Mouse (Mus musculus) embryonic facial prominence, embryonic 15.5 days (tissue): ENCODE measurements around the gene Taf3. TPM values are rescaled to one million over a fixed set of nuclear protein-coding genes. Genes with fewer than 3 reads are reported as not detected.

Source experiments
- ATAC-seq: fragments of 200-750 bp; cut with Nextera tagmentation; 2 replicates; pipeline ENCODE4 v1.8.0; 2017; ENCODE audit warnings: low read depth, moderate TSS enrichment; ENCODE audit not compliant: insufficient number of reproducible peaks, low FRiP score, low TSS enrichment
- H3K27ac ChIP-seq: fragments of 300-500 bp; sonication (generic); replicated peaks from 2 replicates; pipeline ENCODE4 v1.5.1; 2015; ENCODE audit warnings: mild to moderate bottlenecking, inconsistent platforms
- H3K27me3 ChIP-seq: fragments of 300-500 bp; sonication (generic); 2 replicates; pipeline ENCODE4 v1.6.1; 2015; ENCODE audit warnings: inconsistent platforms
- H3K36me3 ChIP-seq: fragments of 300-500 bp; sonication (generic); 2 replicates; pipeline ENCODE4 v1.6.1; 2015; ENCODE audit warnings: mild to moderate bottlenecking, inconsistent platforms
- H3K4me1 ChIP-seq: fragments of 300-500 bp; sonication (generic); 2 replicates; pipeline ENCODE4 v1.6.1; 2015; ENCODE audit warnings: inconsistent platforms
- H3K4me2 ChIP-seq: fragments of 300-500 bp; sonication (generic); replicated peaks from 2 replicates; pipeline ENCODE4 v1.6.1; 2015; ENCODE audit warnings: mild to moderate bottlenecking, inconsistent platforms
- H3K4me3 ChIP-seq: fragments of 300-500 bp; sonication (generic); replicated peaks from 2 replicates; pipeline ENCODE4 v1.5.1; 2015; ENCODE audit warnings: mild to moderate bottlenecking, inconsistent platforms
- H3K9ac ChIP-seq: fragments of 300-500 bp; sonication (generic); 2 replicates; pipeline ENCODE4 v1.6.1; 2015; ENCODE audit warnings: inconsistent platforms
- H3K9me3 ChIP-seq: fragments of 300-500 bp; sonication (generic); replicated peaks from 2 replicates; pipeline ENCODE4 v1.6.1; 2016; ENCODE audit warnings: inconsistent platforms
- WGBS: fragments of 180-500 bp; shearing (Covaris S2); methylation state at CpG from one replicate; pipeline ENCODE4 v1.1.7; 2015; 5-methylcytosine and 5-hydroxymethylcytosine counted together
- polyA plus RNA-seq: library from polyadenylated mRNA; unstranded; fragments of >200 nt; fragmentation: Nextera tagmentation; extraction: Ambion mirVana; gene quantifications from 2 replicates; pipeline ENCODE4 v1.2.1, GENCODE M21; 2015

Taf3 gene
- polyA plus RNA-seq, 1 experiment from 2014 or later = 13.0 TPM

GRCm38 (mm10) chr2:10010263-10010909 lies 38.0 kb downstream of the Taf3 start:
- H3K4me3 ChIP-seq = no peak overlapping the region
- H3K9ac ChIP-seq = no peak overlapping the region
- H3K27ac ChIP-seq = no peak overlapping the region
- no peaks in the 10 kb centered on the region for H3K9me3 ChIP-seq
- H3K27me3 ChIP-seq = no peaks in the 10 kb centered on the region
- H3K36me3 ChIP-seq = no peaks in the 10 kb centered on the region
- 30% methylated on average over 7 of the region's 7 CpGs for WGBS
- H3K4me2 ChIP-seq = no peak overlapping the region
- ATAC-seq = no peak
- H3K4me1 ChIP-seq = no peaks in the 10 kb centered on the region

- H3K4me3 ChIP-seq = no peak overlapping the region
- no peaks in the 10 kb centered on the region for H3K4me1 ChIP-seq
- H3K27me3 ChIP-seq = no peaks in the 10 kb centered on the region
- H3K27ac ChIP-seq = no peak overlapping the region
- no peak overlapping the region for H3K9ac ChIP-seq
- 77% methylated on average over 13 of the region's 13 CpGs for WGBS
- no peak for ATAC-seq
- no peaks in the 10 kb centered on the region for H3K36me3 ChIP-seq
- no peak overlapping the region for H3K4me2 ChIP-seq
- H3K9me3 ChIP-seq = no peaks in the 10 kb centered on the region
Measured at GRCm38 (mm10) chr2:10009671-10010254, 38.6 kb downstream of the Taf3 start.

- Histone ChIP-seq H3K27ac (no peak overlapping the region), H3K4me1 (no peaks in the 10 kb centered on the region), H3K4me2 (no peak overlapping the region), H3K36me3 (no peaks in the 10 kb centered on the region), H3K9me3 (no peaks in the 10 kb centered on the region), H3K27me3 (no peaks in the 10 kb centered on the region), H3K9ac (no peak overlapping the region), H3K4me3 (no peak overlapping the region)
- 86% methylated on average over 4 of the region's 4 CpGs for WGBS
- no peak for ATAC-seq
Measured at GRCm38 (mm10) chr2:10008593-10008992, 39.8 kb downstream of the Taf3 start.

- Histone ChIP-seq H3K27me3 (no peaks in the 10 kb centered on the region), H3K36me3 (no peaks in the 10 kb centered on the region), H3K4me3 (no peak overlapping the region), H3K9me3 (no peaks in the 10 kb centered on the region), H3K9ac (no peak overlapping the region), H3K4me2 (no peak overlapping the region), H3K27ac (no peak overlapping the region), H3K4me1 (0 out of 2 replicates have a peak, but pooled peaks cover 2% of the 10 kb centered on the region)
- 85% methylated on average over 8 of the region's 8 CpGs for WGBS
- ATAC-seq = no peak
Measured at GRCm38 (mm10) chr2:10004960-10005621, 43.3 kb downstream of the Taf3 start.

GRCm38 (mm10) chr2:10003358-10003757 lies 45.0 kb downstream of the Taf3 start:
- Histone ChIP-seq H3K9ac (no peak overlapping the region), H3K4me2 (no peak overlapping the region), H3K9me3 (no peaks in the 10 kb centered on the region), H3K36me3 (no peaks in the 10 kb centered on the region), H3K4me1 (0 out of 2 replicates have a peak, but pooled peaks cover 2% of the 10 kb centered on the region), H3K27ac (no peak overlapping the region), H3K27me3 (no peaks in the 10 kb centered on the region), H3K4me3 (no peak overlapping the region)
- ATAC-seq = no peak
- 61% methylated on average over 5 of the region's 5 CpGs for WGBS

GRCm38 (mm10) chr2:10001591-10001990 lies 46.8 kb downstream of the Taf3 start:
- H3K4me1 ChIP-seq = 0 out of 2 replicates have a peak, but pooled peaks cover 2% of the 10 kb centered on the region
- H3K27me3 ChIP-seq = no peaks in the 10 kb centered on the region
- ATAC-seq = no peak
- 76% methylated on average over 2 of the region's 2 CpGs for WGBS
- H3K36me3 ChIP-seq = no peaks in the 10 kb centered on the region
- H3K4me2 ChIP-seq = no peak overlapping the region
- H3K27ac ChIP-seq = no peak overlapping the region
- H3K4me3 ChIP-seq = no peak overlapping the region
- H3K9ac ChIP-seq = no peak overlapping the region
- H3K9me3 ChIP-seq = no peaks in the 10 kb centered on the region

GRCm38 (mm10) chr2:9997535-9997934 lies 50.9 kb downstream of the Taf3 start:
- Histone ChIP-seq H3K9ac (no peak overlapping the region), H3K36me3 (no peaks in the 10 kb centered on the region), H3K9me3 (no peaks in the 10 kb centered on the region), H3K27ac (no peak overlapping the region), H3K4me2 (no peak overlapping the region), H3K4me1 (0 out of 2 replicates have a peak, but pooled peaks cover 8% of the 10 kb centered on the region), H3K27me3 (no peaks in the 10 kb centered on the region), H3K4me3 (no peak overlapping the region)
- WGBS = 80% methylated on average over 7 of the region's 7 CpGs
- ATAC-seq = no peak

- Histone ChIP-seq H3K9me3 (no peaks in the 10 kb centered on the region), H3K36me3 (no peaks in the 10 kb centered on the region), H3K4me2 (no peak overlapping the region), H3K27me3 (no peaks in the 10 kb centered on the region), H3K9ac (no peak overlapping the region), H3K4me1 (0 out of 2 replicates have a peak, but pooled peaks cover 5% of the 10 kb centered on the region), H3K27ac (no peak overlapping the region), H3K4me3 (no peak overlapping the region)
- no peak; the same call in 1 of the 2 replicates for ATAC-seq
- WGBS = 47% methylated on average over 5 of the region's 5 CpGs
Measured at GRCm38 (mm10) chr2:9996111-9996510, 52.3 kb downstream of the Taf3 start.

- no peak for ATAC-seq
- no peak overlapping the region for H3K4me3 ChIP-seq
- no peaks in the 10 kb centered on the region for H3K36me3 ChIP-seq
- H3K27me3 ChIP-seq = no peaks in the 10 kb centered on the region
- no peak overlapping the region for H3K9ac ChIP-seq
- WGBS = 34% methylated on average over 4 of the region's 4 CpGs
- no peak overlapping the region for H3K4me2 ChIP-seq
- H3K9me3 ChIP-seq = no peaks in the 10 kb centered on the region
- H3K27ac ChIP-seq = no peak overlapping the region
- H3K4me1 ChIP-seq = peaks cover 6% of the 10 kb centered on the region; the same call in 1 of the 2 replicates
Measured at GRCm38 (mm10) chr2:9990690-9991229, 57.6 kb downstream of the Taf3 start.

- Histone ChIP-seq H3K27ac (no peak overlapping the region), H3K9me3 (no peaks in the 10 kb centered on the region), H3K27me3 (no peaks in the 10 kb centered on the region), H3K4me3 (no peak overlapping the region), H3K9ac (no peak overlapping the region), H3K4me1 (peaks cover 6% of the 10 kb centered on the region; the same call in 1 of the 2 replicates), H3K36me3 (no peaks in the 10 kb centered on the region), H3K4me2 (no peak overlapping the region)
- no peak for ATAC-seq
- WGBS = 52% methylated on average over 17 of the region's 17 CpGs
Measured at GRCm38 (mm10) chr2:9989649-9990547, 58.5 kb downstream of the Taf3 start.
